Mouse (Mus musculus): ENCODE measurements at regions not wholly inside any gene's neighbourhood (a gene's known extent, or its start where the extent isn't known, plus 50 kb on each side); places are given as distances from the start of the nearest gene placed in this dataset.

DNA sequence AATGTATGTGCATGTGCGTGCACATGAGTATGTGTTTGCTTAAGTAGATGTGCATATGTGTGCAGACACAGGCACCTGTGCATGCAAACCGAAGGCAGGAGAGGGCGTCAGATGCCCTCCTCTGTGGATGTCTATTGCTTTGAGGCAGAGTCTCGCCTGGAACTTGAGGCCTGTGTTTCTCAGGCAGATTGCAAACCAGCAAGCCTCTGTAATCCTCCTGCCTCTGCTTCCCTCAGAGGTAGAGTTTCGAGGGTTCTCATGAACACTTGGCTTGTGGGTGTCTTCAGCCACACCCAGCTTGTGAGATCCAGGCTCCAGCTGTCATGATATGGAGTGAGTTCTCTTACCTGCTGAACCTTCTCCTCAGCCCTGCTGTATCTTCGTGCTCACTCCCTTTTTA, 134.4 kb downstream of the Rchy1 start:
- in situ Hi-C loops (cut with MboI, MseI) = no loop called here

- in situ Hi-C loops (cut with MboI, MseI) = no loop called here
These were observed 136.2 kb downstream of the Rchy1 start for GRCm38 (mm10) chr5:91826636-91827035.

DNA sequence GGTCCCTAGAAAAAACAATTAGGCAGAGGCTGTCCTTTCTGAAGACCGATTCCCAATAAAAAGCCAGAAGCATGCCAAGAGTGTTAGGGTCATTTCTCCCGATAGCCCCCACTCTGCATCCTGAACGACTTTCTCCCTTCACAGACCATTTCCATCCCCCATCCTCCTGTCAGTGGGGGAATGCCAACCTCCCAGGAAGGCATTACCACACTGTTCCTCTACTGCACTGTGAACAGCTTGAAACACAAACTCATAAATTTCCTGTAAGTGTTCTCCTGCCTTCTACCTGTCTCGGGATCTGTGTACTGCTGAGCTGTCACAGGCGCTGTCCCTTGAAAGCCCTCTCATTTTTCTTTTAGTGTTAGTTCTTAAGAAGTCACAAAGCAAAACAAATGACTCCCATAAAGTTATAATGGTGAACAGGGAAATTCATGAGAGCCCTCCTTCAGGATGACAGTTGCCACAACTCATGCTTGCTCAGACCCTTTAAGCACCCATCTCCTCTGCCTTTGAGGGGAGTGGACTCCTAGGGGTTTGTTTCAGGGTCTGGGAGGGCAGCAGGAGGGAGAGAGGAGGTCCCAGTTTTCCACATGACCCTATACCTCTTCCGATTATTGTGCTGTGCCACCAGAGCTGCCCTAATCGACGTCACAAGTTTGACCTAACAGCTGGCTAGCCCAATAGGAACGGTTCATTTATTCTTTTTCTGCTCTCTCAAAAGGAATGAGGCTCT, 139.9 kb downstream of the Rchy1 start:
- in situ Hi-C loops (cut with MboI, MseI) = no loop called here

GRCm38 (mm10) chr5:91818800-91819199, 144.1 kb downstream of the Rchy1 start:
- in situ Hi-C loops (cut with MboI, MseI) = no loop called here

DNA sequence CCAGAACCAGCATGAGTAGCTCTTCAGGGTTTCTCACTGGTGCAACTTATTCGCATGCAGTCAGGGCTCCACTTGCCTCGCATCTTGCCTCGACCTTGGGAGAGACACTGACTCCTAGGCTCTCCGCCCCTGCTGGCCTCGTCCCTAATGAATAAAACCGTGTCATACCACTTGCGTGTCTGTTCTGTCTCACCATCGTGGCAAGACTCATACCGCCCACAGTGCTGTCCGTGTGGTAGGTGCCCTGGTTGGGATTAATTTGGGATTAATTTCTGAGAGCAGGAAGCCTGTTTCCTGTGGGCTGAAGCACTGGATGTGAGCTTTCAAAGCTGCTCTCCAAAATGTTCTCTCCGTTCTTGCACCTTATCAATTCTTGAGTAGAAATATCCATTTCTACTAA, 144.7 kb downstream of the Rchy1 start:
- in situ Hi-C loops (cut with MboI, MseI) = no loop called here

DNA sequence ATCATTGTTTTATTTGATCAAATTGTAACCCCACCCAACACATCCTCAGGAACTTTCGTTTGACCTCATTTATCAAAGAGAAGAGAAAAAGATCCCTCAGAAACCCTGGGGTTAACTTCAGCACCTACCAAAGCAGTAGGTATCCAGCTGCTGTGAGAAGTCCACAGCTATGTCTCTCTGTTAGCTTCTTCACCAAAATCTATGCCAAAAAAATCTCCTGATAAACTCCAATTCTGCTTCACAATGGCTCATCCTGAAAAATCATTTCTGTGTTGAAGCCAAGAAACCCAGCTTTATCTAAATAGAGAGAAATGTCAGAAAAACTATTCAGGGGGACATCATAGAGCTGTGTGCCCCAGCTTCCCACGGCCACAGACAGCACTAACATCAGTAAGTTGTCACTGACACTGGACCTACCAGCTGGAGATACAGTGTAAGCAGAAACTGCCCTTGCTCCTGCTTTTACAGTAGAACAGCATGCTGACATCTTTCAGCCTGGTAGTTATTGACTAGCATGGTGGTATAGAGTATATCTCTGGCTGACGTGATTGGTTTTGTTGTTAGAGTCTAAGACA, 146.4 kb downstream of the Rchy1 start:
- in situ Hi-C loops (cut with MboI, MseI) = no loop called here

GRCm38 (mm10) chr5:91814956-91815355, 147.9 kb downstream of the Rchy1 start:
- in situ Hi-C loops (cut with MboI, MseI) = no loop called here

DNA sequence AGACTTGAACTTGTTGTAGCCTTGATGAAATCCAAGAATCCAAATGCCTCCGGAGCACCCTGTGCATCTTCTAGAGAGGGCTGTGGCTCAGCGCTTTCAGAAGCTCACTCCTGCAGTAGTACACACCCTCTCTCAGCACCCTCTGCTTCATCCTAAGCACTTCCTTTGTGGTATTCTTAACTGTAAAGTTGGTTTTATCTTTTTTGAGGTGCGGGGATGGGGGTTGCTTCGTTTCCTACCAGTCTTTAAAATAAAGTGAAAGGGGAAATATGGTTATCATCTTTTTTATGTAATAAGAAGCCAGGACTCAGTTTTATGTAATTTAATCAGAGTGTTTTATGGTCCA, 148.5 kb downstream of the Rchy1 start:
- in situ Hi-C loops (cut with MboI, MseI) = no loop called here

GRCm38 (mm10) chr5:91813547-91814416, 149.1 kb downstream of the Rchy1 start:
- in situ Hi-C loops (cut with MboI, MseI) = no loop called here

DNA sequence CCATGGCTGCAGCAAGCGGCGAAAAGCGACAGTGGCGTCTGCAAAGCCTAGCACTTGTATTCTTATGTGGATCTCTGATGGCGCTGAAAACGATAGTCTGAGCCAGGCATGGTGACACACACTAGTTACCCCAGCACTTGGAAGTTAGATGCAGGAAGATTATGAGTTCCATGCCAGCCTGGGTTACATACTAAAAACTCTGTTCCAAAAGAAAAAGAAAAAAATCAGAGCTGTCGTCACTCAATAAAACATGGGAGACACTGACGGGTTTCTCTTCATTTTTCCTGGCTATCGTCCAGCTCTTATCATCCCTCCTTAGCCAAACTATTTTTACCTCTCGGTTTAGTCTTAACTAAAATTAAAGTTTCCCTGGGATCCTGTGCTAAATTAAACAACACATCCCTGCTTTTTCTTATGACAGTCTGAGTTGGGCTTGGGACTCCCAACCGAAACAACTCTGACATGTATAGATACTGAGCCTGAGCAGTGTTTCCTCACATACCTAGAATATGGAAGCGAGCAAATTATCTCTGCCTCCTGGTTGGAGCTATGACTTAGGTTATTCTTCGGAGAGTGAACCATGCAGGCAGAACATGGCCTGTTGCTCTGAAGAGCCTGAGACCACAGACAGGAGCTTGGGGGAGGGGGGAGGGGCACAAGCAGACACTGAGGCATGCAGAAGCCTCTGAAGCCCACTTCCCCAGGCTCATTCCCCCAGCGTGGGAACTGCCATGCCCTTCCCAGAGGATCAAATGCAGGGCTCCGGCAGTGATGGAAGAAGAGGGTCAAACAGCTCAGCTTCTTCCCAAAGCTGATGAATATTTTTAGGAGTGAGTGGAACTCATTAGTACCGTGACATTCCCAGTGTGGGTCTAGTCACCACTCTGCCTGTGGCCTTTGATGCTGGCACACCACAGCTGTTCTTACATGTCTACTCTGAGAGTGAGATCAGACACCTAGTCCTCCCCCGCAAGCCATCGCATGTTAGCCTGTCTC, 155.5 kb downstream of the Rchy1 start:
- in situ Hi-C loops (cut with MboI, MseI) = no loop called here

- in situ Hi-C loops (cut with MboI, MseI) = no loop called here
These were observed 161.4 kb downstream of the Rchy1 start for GRCm38 (mm10) chr5:91801297-91801980.

DNA sequence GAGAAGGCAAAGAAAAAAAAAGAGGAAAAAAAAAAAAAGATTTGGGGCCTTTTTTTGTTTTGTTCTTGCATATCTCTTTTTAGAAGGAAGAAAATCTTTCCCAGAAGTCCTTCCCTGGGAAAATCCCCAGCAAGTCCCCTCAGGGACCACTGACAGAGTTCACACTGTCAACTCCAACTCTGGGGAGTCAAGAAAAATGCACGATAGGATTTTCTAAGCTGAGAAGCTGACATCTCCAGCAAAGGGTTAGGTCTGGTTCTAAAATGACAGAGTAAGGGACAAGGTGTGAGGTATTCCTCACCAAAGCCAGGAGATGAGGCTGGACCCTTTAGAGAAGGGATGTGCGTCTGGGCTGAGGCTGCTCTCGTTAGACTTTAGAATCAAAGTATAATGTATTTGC, 165.5 kb downstream of the Rchy1 start:
- in situ Hi-C loops (cut with MboI, MseI) = no loop called here

GRCm38 (mm10) chr5:91792732-91793131, 170.1 kb downstream of the Rchy1 start:
- in situ Hi-C loops (cut with MboI, MseI) = no loop called here

DNA sequence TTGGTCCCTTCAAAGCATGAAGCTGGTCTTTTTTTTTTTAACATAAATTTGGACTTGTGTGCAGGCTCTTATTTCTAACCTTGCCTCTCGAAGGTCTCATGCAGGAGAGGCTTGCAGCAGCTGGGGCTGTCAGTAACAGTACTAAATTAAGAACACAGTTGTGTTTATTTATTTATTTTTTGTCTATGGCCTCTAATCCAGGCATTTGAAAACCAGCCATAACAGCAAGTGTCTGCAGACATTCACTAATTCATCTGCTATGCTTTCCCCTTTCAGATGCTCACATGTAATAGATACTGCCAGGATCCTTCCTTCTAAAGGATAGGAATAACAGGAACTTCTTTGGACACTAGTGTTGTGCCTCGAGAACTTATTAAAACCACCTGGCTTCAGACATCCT, 172.5 kb downstream of the Rchy1 start:
- in situ Hi-C loops (cut with MboI, MseI) = no loop called here

DNA sequence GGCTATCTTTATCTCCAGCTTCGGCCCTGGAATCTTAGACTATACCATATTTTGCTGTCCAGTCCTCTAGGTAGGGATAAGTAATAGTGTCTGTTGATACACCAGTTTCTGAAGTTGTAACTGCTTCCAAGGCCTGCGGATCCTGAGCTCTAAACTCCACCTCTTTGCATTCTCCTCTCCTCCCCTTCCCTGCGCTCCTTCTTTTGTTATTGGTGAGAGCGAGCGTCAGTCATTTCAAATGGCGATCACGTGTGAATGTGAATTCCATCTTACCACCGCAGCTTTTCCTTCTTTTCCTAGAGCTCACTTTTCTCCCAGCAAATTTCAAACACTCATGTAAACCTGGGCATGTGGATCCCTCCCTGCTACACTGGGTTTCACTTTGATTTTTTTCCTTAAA, 178.9 kb downstream of the Rchy1 start:
- in situ Hi-C loops (cut with MboI, MseI) = loop anchor here (10.0 kb wide), 1 partner anchor 1109 kb away; no protein-coding TSS in a partner anchor

GRCm38 (mm10) chr5:91776971-91777370, 185.9 kb downstream of the Rchy1 start:
- in situ Hi-C loops (cut with MboI, MseI) = no loop called here

GRCm38 (mm10) chr5:91774065-91774464, 188.8 kb downstream of the Rchy1 start:
- in situ Hi-C loops (cut with MboI, MseI) = no loop called here

DNA sequence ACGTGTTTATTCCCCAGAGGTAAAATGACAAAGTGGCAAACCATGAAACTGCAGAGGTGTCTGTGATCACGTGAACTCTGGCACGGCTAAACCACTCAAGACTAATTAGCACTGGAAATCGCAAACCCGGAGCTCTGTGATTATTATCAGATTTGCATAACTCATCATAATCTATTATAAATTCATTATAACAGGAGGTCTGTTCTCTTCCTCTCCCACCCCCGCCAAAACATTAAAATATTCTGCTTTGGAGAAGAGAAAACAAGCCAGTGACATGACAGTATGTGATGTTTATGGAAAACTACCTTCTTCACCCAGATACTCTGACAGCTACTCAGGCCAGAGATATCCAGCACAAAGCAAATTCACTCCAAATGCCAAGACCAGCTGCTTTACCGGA, 195.0 kb downstream of the Rchy1 start:
- in situ Hi-C loops (cut with MboI, MseI) = no loop called here

DNA sequence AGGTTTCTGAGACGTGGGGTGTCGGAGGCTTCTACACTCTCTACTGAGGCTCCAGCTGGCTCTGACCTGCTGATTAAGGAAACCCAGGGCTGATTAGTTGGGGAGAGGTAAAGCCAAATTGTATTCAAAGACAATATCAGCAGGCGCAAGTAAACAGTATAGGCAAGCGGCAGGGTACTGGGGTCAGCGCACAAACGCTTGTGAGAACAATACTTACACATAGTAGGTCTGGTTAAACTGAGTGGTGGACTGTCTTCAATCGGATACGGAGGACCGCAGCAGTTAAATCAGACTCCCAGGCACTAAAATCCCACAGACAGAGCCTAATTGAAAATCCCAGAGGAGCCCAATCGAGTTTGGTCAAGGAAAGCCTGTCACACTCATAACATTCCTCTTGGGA, 195.8 kb downstream of the Rchy1 start:
- in situ Hi-C loops (cut with MboI, MseI) = no loop called here

- in situ Hi-C loops (cut with MboI, MseI) = no loop called here
These were observed 198.2 kb downstream of the Rchy1 start for GRCm38 (mm10) chr5:91764621-91765020.

DNA sequence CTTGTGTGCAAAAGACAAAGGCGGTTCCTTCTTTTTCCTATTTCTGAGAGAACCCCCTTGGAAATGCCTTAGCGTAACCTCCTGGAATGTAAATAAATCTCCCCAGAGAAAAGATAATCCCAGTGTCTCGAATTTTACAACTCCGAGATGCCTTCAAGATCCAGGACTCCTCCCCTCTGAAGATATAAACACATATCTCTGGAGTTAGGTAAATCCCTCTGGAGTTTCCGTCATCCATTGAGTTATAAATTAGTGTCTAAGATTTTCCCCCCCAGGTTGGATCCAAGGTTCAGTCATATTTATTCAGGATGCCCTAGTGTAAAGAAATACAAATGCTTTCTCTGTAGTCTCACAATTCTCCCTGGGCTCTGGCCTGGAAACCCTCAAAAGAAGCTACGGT, 200.3 kb downstream of the Rchy1 start:
- in situ Hi-C loops (cut with MboI, MseI) = no loop called here

Data from T-helper 1 cell (primary cell).